Mouse (Mus musculus) cerebellum, adult 9-11 months (tissue): ENCODE results near the gene Vldlr.

ENCODE experiments used
- DNase-seq: peaks from one replicate; pipeline ENCODE4 v3.0.0; 2022

Gene Vldlr

GRCm38 (mm10) chr19:27216318-27216717, at the start of gene Vldlr:
Gene Vldlr, plus strand, starts transcription at chr19:27216484.
- DNase-seq: no peak

DNA sequence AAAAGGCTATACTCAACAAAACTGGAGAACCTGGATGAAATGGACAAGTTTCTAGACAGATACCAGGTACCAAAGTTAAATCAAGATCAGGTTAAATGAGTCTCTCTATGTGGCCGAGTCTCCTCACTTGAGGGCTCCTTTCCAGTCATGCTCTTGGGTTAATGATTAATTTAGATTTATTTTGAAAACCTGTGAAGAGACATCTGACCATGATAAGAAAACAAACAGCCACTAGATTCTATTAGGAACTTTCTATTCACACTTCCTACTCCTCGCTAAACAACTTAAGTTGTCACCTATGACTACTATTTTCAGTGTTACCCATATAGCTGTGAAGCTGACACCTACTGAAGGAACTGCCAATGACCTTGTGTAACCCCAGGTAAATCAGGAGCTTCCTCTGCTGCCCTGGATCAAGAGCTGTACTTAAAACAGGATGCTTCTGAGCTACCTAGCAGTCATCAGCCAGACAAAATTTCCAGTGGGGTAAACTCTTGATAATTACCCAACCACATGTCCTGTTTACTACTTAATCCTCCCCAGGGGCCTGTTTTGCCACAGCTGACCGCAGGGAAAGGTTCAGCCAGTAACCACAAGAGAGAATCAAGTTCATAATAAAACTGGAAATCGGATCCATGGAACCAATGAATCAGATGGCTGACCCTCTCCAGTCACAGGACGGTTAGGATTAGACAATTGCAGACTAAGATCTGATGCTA, 48.5 kb upstream of the Vldlr start:
- DNase-seq: no peak

- DNase-seq: no peak
These were observed 42.4 kb upstream of the Vldlr start for GRCm38 (mm10) chr19:27173836-27174235.

GRCm38 (mm10) chr19:27175617-27176016, 40.7 kb upstream of the Vldlr start:
- DNase-seq: no peak

- no peak for DNase-seq
These were observed 39.7 kb upstream of the Vldlr start for GRCm38 (mm10) chr19:27176558-27176957.

DNA sequence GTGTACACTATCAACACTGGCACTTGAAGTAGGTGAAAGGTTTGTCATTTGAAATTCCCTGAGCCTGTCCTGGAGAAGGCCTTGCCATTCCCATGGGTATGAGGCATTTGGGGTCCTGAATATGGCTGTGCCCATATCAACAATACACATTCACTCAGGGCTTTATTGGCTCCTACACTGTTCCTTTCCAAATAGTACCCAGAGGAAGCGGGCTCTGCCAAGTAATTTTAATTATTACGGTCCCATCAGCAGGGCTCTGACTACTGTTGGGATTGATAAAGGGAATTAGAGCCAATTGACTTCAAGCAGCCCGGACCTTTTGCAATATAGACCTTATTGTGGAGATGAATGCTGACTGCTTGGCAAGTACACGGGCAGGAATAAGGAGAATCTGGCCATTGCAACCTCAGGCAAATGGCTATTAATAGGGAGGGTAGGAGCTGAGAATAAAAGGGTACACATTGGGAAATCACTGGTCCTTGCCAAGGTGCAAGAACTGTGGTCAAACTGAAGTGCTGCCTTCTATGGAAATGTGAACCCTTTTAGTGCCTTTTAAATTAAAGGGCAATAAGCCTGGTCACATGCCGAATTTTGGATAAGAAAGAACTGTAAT, 38.0 kb upstream of the Vldlr start:
- no peak for DNase-seq

DNA sequence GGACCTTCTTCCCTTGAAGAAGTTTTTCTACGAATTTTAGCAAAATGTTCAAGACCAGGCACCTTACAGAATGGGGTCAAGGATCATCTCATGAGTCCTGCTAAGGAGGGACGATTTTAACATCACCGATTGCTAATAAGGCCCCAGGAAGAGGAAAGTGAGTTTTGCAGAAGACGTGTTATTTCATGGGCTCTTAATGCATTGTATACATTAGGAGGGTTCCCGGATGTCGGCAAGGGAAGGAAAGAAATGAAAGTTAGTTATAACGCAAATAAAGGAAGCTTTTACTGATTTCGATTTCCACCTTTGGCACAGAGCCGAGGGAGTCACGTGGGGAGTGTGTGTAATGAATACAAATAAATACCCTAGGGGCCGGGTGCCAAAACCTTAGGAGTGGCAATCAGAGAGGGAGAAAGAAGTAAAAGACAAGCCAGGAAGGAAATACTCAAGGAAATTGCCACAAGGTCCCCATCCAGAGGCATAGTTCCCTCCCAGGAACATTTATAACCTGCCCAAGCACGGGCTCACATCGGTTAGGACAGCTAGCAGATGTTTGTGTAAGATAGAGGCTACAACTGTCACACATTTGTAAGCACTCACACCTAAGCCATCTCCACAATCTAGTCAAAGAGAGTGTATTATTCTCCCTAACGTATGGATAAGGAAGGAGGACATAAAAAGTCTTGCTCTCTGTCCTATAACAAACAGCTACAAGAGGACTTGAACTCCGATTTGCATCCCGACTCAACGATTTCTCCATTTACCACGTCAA, 35.7 kb upstream of the Vldlr start:
- DNase-seq: no peak

GRCm38 (mm10) chr19:27183511-27183910, 32.8 kb upstream of the Vldlr start:
- no peak for DNase-seq

DNA sequence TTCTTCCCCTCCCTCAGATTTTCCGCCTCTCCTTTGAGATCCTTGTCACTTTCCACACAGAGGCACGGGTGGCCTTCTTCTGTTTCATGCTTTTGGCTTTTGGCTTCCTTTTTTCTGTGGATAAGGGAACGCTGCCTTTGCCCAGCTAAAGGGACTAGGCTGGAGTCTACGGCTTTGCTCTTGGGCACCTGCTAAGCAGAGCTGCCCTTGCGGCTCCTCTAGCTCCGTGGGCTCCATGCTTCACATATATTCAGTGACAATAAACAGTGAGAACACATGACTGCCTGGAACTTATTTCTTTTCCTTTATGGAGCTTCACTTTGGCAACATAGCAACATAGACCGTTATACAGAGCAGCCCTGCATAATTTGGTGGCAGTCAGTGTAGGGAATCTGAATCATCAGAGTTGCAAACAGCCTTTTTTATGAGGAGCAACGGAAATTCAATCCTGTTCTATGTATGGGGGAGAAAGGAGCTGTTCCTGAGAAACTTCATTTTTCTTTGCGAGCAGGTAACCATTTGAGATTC, 12.5 kb upstream of the Vldlr start:
- no peak for DNase-seq

DNA sequence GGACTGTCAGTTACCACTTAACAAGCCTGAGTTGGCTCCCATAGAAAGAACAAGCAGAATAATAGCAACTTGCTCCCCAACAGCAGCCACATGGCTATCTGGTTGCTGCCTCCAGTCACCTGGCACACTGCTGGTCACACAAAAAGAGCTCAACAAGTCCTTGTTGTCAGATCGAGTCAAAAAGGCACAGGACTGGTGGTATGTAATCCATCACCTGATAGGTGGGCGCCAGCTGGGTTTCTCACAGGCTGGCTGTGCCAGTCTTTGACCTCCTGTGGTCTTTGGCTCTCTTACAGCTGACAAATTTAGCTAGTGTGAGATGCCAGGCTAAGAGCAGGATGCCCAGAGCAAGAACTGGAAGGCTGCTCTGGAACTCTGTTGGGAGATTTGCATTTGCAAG, 5.3 kb upstream of the Vldlr start:
- peak; percentile 59 for DNase-seq

- DNase-seq: no peak
These were observed 688 bp upstream of the Vldlr start for GRCm38 (mm10) chr19:27215596-27215995.

DNA sequence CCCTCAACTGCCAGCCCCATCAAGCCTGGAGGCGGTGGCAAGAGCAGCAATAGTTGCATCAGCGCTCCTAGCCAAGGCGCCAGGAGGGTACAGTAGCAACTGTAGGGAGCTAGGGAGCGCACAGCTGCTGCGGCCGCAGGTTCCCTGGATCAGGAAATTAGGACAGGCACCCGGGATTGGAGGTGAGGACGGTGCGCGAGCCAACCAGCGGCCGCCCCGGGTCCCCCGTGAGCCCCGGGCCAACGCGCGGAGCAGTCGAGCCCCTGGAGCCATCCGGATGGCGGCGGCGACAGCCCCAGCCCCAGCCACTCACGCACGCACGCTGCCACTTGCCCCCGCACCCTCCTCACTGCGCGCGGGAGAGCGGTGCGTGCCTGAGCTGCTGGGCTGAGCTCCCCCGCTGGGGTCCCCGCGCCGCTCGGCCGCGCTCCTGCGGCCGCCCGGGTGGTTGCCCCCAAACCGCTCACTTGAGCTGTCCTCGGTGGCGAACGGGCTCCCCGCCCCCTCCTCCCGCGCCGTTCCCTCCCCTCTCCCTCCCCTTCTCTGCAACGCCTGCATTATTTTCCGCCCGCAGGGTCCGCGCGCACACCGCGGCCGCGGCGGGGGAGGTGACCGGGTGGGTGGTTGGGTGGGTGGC, 601 bp downstream of the Vldlr start:
- peak; percentile 87 for DNase-seq

GRCm38 (mm10) chr19:27217404-27217940, 1.2 kb downstream of the Vldlr start:
- DNase-seq: no peak

DNA sequence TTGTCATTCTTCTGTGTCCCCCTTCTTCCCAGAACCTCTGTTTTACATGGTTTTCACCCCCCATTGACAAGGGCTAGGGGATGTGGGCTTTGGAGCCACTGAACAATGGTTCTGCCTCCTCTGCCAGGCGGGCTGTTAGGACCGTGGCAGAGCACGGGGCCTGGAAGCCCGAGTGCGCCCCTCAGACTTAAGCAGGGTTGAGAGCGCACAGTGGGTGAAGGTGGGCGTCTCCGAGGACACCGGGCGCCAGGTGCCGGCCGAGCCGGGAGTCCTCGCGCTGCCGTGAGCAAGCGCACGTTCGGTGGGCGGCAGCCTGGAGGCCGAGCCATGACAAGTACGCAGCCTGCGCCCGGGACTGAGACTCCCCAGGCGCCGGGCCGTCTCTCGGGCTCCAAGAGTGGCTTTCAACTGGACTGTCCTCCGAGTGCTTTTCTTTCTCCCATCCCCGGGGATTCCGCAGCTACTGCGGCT, 1.7 kb downstream of the Vldlr start:
- peak; percentile 74 for DNase-seq

- peak; percentile 78 for DNase-seq
These were observed 2.4 kb downstream of the Vldlr start for GRCm38 (mm10) chr19:27218561-27219262.

- DNase-seq: no peak
These were observed 3.3 kb downstream of the Vldlr start for GRCm38 (mm10) chr19:27219586-27219985.

DNA sequence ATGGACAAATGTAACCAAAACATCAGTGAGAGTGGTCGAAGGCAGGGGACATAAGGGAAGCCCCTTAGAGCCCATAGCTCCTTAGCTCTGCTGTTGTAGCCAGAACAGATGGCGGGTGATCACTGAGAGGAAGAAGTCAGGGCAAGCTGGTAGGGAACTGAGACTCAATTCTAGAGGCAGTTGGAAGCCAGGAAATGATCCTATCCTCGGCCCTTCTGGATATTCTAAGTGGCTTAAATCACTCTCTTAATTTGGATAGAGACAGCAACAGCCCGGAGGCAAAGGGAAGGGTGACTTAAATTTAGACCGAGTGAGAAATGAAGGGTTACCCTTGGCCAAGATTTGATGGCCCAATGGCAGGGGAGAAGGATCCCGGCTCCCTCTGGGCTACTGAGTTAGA, 6.8 kb downstream of the Vldlr start:
- DNase-seq: peak; percentile 80

- no peak for DNase-seq
These were observed 8.1 kb downstream of the Vldlr start for GRCm38 (mm10) chr19:27224356-27224755.

DNA sequence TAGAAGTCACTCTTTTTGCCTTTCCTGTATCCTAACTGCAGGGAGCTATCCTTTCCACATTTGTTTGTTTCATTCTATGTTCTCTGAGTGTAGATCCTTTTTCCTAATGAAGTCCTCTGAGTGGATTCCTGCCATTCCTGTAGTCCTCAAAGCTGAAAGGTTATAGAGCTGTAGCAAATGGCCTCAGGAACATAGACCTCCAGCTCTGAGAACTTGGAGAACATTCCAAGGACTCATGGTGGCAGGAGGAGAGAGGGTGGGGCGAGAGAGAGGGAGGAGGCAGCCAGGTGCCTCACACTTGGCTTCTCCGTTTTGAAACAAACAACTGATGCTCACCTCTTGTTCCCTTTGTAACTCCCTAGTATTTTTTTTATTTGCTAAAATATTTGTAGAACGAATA, 10.3 kb downstream of the Vldlr start:
- no peak for DNase-seq

DNA sequence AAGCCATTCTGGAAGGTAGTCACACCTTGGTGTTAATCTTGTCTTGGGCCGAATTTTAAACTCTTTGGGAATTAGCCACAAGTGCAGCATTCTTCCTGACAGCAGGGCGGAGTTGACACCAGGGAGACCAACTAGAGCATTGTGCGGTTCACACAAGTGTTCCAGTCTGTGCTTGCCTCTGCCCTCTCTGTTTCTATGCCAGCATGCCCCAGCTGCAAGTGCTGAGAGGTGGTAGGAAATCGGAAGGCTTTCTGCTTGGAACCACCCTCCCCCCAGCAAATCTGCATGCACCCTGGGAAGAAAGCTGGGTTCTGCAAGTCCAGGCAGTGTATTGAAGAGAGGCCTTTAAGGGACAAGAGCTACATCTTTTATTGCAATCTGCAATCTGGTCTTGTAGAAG, 10.8 kb downstream of the Vldlr start:
- DNase-seq: peak; percentile 56

- DNase-seq: no peak
These were observed 12.0 kb downstream of the Vldlr start for GRCm38 (mm10) chr19:27228254-27228653.

DNA sequence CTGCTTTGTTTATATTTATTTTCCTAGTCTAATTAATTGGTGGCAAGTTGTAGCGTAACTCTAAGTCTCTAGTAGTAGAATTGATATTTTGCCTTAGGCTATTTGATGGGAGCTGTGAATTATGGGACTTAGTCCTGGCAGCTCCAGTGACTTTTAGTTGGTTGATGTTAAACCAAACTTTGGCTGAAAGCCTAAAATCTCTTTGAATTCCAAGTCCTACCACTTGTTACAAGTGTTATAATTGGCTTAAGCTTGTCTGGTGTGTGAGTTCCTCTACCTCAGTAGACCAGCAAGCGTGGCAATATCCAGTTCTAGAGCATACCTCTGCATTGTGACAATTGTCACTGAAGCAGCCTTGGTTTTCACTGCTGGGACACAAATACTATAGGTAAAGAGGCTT, 17.1 kb downstream of the Vldlr start:
- DNase-seq: no peak
